Mouse (Mus musculus): ENCODE data around the gene Cpz. TPM values are rescaled to one million over a fixed set of nuclear protein-coding genes. Genes with fewer than 3 reads are reported as not detected.

Gene Cpz
- polyA plus RNA-seq, 1 experiment from 2014 or later, result 7.7 TPM

DNA sequence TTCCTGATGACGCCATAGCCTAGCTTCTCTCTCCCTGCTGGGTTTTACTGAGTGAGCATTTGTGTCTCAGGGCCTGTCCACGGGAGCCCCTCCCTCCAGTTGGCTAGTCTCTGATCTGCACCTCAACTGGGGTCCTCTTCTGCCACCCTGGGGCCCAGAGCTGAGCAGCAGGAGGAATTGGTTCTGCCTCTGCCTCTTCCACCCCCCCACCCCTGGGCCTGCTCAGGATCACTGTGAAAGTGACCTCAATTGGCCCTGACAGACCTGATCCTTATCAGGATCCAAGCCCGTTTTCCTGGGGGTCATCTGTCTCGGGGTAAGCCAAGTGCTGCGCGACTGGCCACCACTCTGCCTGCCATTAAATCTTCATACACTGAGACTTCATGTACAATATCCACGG, 20.5 kb downstream of the Cpz start:
- no peak overlapping the region for H3K9ac ChIP-seq (ENCODE audit: low read length)
- ATAC-seq (replicated peaks; ENCODE audit: extremely low read depth, insufficient read depth, low FRiP score), result no peak
- peaks cover 18% of the 10 kb centered on the region for H3K27me3 ChIP-seq (ENCODE audit: control insufficient read depth, insufficient read depth, low read length)
- H3K9me3 ChIP-seq (replicated peaks; ENCODE audit: control insufficient read depth, low read length), result no peaks in the 10 kb centered on the region
- no peak overlapping the region for H3K27ac ChIP-seq (ENCODE audit: low read length)
- H3K4me1 ChIP-seq (ENCODE audit: control insufficient read depth, insufficient read depth, low read length), result no peaks in the 10 kb centered on the region
- no peak overlapping the region for H3K4me2 ChIP-seq (ENCODE audit: low read depth, low read length)
- no peaks in the 10 kb centered on the region for H3K36me3 ChIP-seq (ENCODE audit: control insufficient read depth, insufficient read depth)
- whole genome bisulfite sequencing, result 46% methylated on average over 7 of the region's 7 CpGs
- no peak overlapping the region for H3K4me3 ChIP-seq (ENCODE audit: low read length)

DNA sequence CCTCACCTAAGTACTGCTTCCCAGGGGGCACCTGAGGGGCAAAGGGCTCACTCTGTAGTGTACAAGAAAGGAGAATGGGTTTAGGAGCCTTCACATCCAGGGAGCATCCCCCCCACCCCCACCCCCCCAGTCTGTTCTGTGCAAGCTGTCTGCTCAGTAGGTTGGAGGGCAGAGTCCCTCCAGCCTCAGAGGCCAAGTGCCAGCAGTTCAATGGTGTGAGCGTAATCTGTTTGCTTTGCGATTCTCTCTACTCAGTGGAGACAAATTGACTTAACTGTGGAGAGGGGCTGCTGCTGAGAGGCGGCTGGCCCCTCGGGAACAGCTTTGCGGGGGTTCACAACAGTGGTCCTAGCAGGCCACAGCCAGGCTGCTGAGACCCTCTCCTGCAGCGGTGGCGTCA, 28.2 kb downstream of the Cpz start:
- H3K36me3 ChIP-seq (ENCODE audit: control insufficient read depth, insufficient read depth), result no peaks in the 10 kb centered on the region

DNA sequence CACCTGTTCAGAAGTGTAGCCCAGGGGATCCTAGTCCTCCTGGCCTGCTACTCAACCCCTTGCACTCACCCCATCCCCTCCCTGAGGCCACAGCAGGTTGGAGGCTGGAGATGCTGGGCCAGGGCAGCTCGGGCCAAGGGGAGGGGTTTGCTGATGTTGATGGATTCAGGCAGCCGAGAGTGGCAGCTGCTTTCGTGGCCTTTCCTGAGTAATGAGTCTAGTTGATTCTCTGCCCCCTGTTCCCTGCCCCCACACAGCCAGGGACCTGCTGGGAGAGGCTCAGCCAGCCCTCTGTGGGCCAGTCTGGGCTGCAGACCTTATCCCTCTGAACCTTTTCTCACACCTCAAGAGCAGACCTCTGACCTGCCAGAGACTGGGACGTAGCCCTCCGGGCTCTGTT, 29.5 kb downstream of the Cpz start:
- 18% methylated on average over 5 of the region's 5 CpGs for WGBS
- H3K27ac ChIP-seq (ENCODE audit: low read length), result no peak overlapping the region
- H3K4me1 ChIP-seq (ENCODE audit: control insufficient read depth, insufficient read depth, low read length), result no peaks in the 10 kb centered on the region
- H3K9me3 ChIP-seq (replicated peaks; ENCODE audit: control insufficient read depth, low read length), result no peaks in the 10 kb centered on the region
- no peak overlapping the region for H3K9ac ChIP-seq (ENCODE audit: low read length)
- H3K27me3 ChIP-seq (ENCODE audit: control insufficient read depth, insufficient read depth, low read length), result peaks cover 11% of the 10 kb centered on the region; the same call in 1 of the 2 replicates
- no peak overlapping the region for H3K4me3 ChIP-seq (ENCODE audit: low read length)
- H3K36me3 ChIP-seq (ENCODE audit: control insufficient read depth, insufficient read depth), result no peaks in the 10 kb centered on the region
- no peak overlapping the region for H3K4me2 ChIP-seq (ENCODE audit: low read depth, low read length)
- ATAC-seq (replicated peaks; ENCODE audit: extremely low read depth, insufficient read depth, low FRiP score), result no peak

More for the DNA sequence above, 28.2 kb downstream of the Cpz start:
- ATAC-seq (replicated peaks; ENCODE audit: extremely low read depth, insufficient read depth, low FRiP score), result no peak
- Histone ChIP-seq H3K4me3 (ENCODE audit: low read length) (no peak overlapping the region), H3K27me3 (ENCODE audit: control insufficient read depth, insufficient read depth, low read length) (peaks cover 11% of the 10 kb centered on the region; the same call in 1 of the 2 replicates), H3K9me3 (replicated peaks; ENCODE audit: control insufficient read depth, low read length) (no peaks in the 10 kb centered on the region), H3K27ac (ENCODE audit: low read length) (no peak overlapping the region), H3K4me2 (ENCODE audit: low read depth, low read length) (no peak overlapping the region), H3K4me1 (ENCODE audit: control insufficient read depth, insufficient read depth, low read length) (no peaks in the 10 kb centered on the region), H3K9ac (ENCODE audit: low read length) (no peak overlapping the region)
- WGBS, result 41% methylated on average over 7 of the region's 7 CpGs

DNA sequence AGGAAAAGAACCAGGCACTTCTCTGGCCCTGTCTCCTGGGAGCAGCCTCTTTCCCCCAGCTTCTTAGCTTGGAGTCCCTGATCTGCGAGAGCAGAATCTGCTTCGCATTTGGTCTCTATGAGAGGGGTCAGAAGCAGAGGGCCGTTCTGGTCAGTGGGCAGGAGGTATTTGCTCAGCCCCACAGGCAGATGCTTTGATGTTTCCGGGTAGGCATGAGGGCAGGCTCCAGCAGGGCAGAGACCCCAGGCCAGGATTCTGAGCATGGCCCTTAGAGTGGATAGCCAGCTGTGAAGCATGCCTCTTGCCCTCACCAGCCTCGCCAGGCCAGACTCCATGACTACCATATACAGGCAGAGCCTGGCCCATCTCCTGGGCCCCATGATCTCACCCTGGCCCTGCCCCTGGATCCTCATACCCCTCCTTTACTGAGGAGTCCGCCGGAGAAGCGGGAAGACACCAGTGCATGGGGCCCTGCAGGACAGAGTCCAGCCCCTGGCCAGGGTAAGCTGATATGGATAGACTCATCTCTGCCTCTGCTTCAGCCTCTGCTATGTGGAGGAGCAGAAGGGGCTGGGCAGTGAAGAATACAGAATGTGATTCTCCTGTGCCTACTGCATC, 30.6 kb downstream of the Cpz start:
- 55% methylated on average over 8 of the region's 8 CpGs for WGBS
- ATAC-seq (replicated peaks; ENCODE audit: extremely low read depth, insufficient read depth, low FRiP score), result no peak

DNA sequence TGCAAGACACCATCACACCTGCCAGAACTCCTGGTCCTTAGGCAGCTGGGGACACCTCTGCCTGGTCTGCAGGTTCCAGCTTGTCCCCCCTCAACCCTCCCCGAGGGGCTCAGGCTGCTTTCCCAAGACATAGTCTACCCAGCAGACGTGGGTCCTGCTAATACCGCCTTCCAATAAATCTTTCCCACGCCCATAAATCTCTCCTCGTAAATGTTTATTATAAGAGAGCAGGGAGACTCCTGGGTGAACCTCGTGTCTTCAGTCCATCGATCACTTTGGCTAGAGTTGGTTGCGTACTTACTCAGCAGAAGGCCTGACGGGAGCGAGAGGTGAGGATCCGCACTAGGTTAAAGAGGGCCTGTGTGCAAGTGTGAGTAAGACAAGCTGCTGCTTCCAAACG, 31.7 kb downstream of the Cpz start:
- H3K9ac ChIP-seq (ENCODE audit: low read length), result no peak overlapping the region
- no peak for ATAC-seq (replicated peaks; ENCODE audit: extremely low read depth, insufficient read depth, low FRiP score)

More for the DNA sequence above, 30.6 kb downstream of the Cpz start:
- Histone ChIP-seq H3K4me3 (ENCODE audit: low read length) (no peak overlapping the region), H3K4me2 (ENCODE audit: low read depth, low read length) (no peak overlapping the region), H3K9me3 (replicated peaks; ENCODE audit: control insufficient read depth, low read length) (no peaks in the 10 kb centered on the region), H3K4me1 (ENCODE audit: control insufficient read depth, insufficient read depth, low read length) (no peaks in the 10 kb centered on the region), H3K27ac (ENCODE audit: low read length) (no peak overlapping the region), H3K27me3 (ENCODE audit: control insufficient read depth, insufficient read depth, low read length) (peaks cover 11% of the 10 kb centered on the region; the same call in 1 of the 2 replicates), H3K36me3 (ENCODE audit: control insufficient read depth, insufficient read depth) (no peaks in the 10 kb centered on the region), H3K9ac (ENCODE audit: low read length) (no peak overlapping the region)

DNA sequence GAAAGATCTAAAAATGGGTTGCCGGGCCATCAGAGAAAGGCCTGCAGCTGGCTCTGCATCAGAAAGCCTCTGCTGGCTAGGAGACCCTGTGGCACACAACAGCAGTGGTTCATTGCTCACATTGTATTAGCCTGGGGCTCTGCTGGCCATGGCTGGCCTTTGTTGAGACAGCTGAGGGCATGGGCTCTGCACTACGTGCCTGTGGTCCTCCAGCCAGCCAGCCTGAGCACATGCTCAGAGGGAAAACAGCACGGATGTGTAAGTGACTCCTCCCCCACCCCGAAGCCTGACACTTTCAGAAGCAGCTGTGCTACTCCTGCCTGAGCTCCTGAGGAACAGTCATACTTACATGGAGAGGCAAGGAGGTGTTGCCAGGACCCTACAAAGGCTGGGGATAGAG, 46.0 kb downstream of the Cpz start:
- Histone ChIP-seq H3K9me3 (replicated peaks; ENCODE audit: control insufficient read depth, low read length) (no peaks in the 10 kb centered on the region), H3K27me3 (ENCODE audit: control insufficient read depth, insufficient read depth, low read length) (peaks cover 3% of the 10 kb centered on the region; the same call in 1 of the 2 replicates), H3K4me2 (ENCODE audit: low read depth, low read length) (no peak overlapping the region), H3K36me3 (ENCODE audit: control insufficient read depth, insufficient read depth) (no peaks in the 10 kb centered on the region), H3K27ac (ENCODE audit: low read length) (no peak overlapping the region), H3K4me1 (ENCODE audit: control insufficient read depth, insufficient read depth, low read length) (no peaks in the 10 kb centered on the region), H3K9ac (ENCODE audit: low read length) (no peak overlapping the region), H3K4me3 (ENCODE audit: low read length) (no peak overlapping the region)
- ATAC-seq (replicated peaks; ENCODE audit: extremely low read depth, insufficient read depth, low FRiP score), result no peak
- 35% methylated on average over 4 of the region's 4 CpGs for WGBS

More for the DNA sequence above, 31.7 kb downstream of the Cpz start:
- Histone ChIP-seq H3K4me3 (ENCODE audit: low read length) (no peak overlapping the region), H3K4me2 (ENCODE audit: low read depth, low read length) (no peak overlapping the region), H3K27me3 (ENCODE audit: control insufficient read depth, insufficient read depth, low read length) (peaks cover 15% of the 10 kb centered on the region; the same call in 1 of the 2 replicates), H3K27ac (ENCODE audit: low read length) (no peak overlapping the region), H3K36me3 (ENCODE audit: control insufficient read depth, insufficient read depth) (no peaks in the 10 kb centered on the region), H3K4me1 (ENCODE audit: control insufficient read depth, insufficient read depth, low read length) (no peaks in the 10 kb centered on the region), H3K9me3 (replicated peaks; ENCODE audit: control insufficient read depth, low read length) (no peaks in the 10 kb centered on the region)
- 75% methylated on average over 12 of the region's 12 CpGs for WGBS

DNA sequence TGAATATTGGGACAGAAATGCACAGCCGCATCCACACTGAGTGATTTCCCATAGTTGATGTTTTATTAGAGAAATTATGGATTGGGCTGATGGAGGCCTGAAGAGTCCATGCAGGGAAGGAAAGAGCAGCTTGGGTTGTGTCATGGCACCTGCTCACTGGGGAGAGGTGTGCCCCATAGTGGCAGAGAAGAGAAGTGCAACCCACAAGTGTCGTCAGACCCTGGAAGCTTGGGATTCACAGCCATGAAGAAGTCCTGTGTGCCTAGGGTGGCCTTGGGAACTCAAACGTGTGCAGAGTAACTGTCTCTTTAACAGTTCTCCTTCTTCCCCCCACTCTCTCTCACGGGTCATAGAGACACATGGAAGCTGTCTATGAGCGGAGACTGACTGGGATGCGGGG, 50.3 kb downstream of the Cpz start:
- ATAC-seq (replicated peaks; ENCODE audit: extremely low read depth, insufficient read depth, low FRiP score), result no peak
- no peak overlapping the region for H3K4me3 ChIP-seq (ENCODE audit: low read length)
- peaks cover 20% of the 10 kb centered on the region for H3K27me3 ChIP-seq (ENCODE audit: control insufficient read depth, insufficient read depth, low read length)
- no peaks in the 10 kb centered on the region for H3K4me1 ChIP-seq (ENCODE audit: control insufficient read depth, insufficient read depth, low read length)
- H3K9ac ChIP-seq (ENCODE audit: low read length), result no peak overlapping the region
- H3K36me3 ChIP-seq (ENCODE audit: control insufficient read depth, insufficient read depth), result no peaks in the 10 kb centered on the region
- H3K4me2 ChIP-seq (ENCODE audit: low read depth, low read length), result no peak overlapping the region
- H3K27ac ChIP-seq (ENCODE audit: low read length), result no peak overlapping the region
- H3K9me3 ChIP-seq (replicated peaks; ENCODE audit: control insufficient read depth, low read length), result no peaks in the 10 kb centered on the region
- 42% methylated on average over 6 of the region's 6 CpGs for WGBS

DNA sequence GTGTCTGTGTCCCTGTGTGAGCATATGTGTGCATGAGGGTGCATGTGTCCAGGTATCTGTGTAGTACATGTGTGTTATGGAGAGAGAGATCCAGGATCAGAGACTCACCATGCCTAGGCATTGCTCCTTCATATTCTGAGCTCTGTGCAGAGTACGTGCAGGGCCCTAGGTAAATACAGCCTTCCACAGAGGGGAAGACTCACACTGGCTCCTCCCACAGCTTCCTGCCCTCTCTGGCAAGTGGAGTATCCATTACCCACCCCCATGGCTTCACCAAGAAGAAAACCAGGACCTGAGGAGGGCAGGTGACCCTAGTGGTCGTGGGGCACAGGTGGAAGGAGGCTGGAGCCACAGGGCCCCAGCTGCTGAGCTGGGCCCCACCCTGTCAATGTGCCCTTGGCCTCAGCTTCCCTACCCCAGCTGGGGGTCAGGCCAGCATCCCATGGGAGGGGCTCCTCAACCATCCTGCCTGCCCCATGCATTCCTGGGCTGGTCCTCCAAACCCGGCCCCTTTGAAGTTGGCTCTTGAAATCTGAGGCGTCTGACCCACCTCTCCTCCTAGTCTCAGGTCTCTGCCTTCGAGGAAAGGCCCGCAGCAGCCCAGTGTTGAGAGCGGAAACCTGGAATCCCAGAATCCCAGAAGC, 54.5 kb downstream of the Cpz start:
- Histone ChIP-seq H3K27ac (ENCODE audit: low read length) (no peak overlapping the region), H3K4me2 (ENCODE audit: low read depth, low read length) (no peak overlapping the region), H3K27me3 (ENCODE audit: control insufficient read depth, insufficient read depth, low read length) (peaks cover 29% of the 10 kb centered on the region), H3K9me3 (replicated peaks; ENCODE audit: control insufficient read depth, low read length) (no peaks in the 10 kb centered on the region), H3K36me3 (ENCODE audit: control insufficient read depth, insufficient read depth) (no peaks in the 10 kb centered on the region), H3K9ac (ENCODE audit: low read length) (no peak overlapping the region), H3K4me1 (ENCODE audit: control insufficient read depth, insufficient read depth, low read length) (no peaks in the 10 kb centered on the region), H3K4me3 (ENCODE audit: low read length) (no peak overlapping the region)
- WGBS, result 23% methylated on average over 7 of the region's 7 CpGs
- ATAC-seq (replicated peaks; ENCODE audit: extremely low read depth, insufficient read depth, low FRiP score), result no peak

DNA sequence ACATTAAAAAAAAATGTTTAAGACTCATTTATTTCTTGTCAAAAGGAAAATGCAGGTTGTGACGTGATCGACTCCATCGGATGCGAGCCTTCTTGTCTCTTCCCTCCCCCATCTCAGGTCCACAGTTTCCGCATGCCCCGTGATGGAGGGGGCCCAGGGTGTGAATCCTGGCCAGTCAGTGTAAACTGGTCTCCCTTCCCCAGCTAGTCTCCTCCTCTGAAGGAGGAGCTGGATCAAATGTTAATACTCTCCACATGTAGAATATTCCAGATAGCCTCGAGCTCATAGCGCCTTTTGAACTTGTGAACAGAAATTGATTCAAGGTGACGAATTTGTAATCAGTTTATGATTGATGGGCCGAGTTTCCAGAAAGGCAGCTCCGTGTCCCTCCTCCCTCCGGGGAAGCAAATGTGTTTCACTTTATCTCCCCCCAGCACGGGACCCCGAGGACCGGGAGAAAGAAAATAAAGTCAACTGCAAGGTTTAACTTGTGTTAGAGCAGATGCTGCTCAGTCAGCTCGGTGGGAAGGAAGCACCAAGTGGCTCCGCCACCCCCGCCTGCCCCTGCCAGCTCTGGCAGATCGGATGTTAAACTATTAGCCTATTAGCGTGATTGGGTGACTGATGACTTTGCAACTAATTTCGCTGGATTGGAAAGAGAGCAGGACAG, 59.4 kb downstream of the Cpz start:
- Histone ChIP-seq H3K9me3 (replicated peaks; ENCODE audit: control insufficient read depth, low read length) (no peaks in the 10 kb centered on the region), H3K4me1 (ENCODE audit: control insufficient read depth, insufficient read depth, low read length) (no peaks in the 10 kb centered on the region), H3K4me2 (ENCODE audit: low read depth, low read length) (no peak overlapping the region), H3K9ac (ENCODE audit: low read length) (no peak overlapping the region), H3K27ac (ENCODE audit: low read length) (no peak overlapping the region), H3K36me3 (ENCODE audit: control insufficient read depth, insufficient read depth) (no peaks in the 10 kb centered on the region), H3K27me3 (ENCODE audit: control insufficient read depth, insufficient read depth, low read length) (peaks cover 21% of the 10 kb centered on the region), H3K4me3 (ENCODE audit: low read length) (no peak overlapping the region)
- WGBS, result 32% methylated on average over 21 of the region's 21 CpGs
- ATAC-seq (replicated peaks; ENCODE audit: extremely low read depth, insufficient read depth, low FRiP score), result no peak
